Mouse (Mus musculus): ENCODE results near the gene Phf14. TPM values are rescaled to one million over a fixed set of nuclear protein-coding genes. Genes with fewer than 3 reads are reported as not detected.

The Phf14 gene
- polyA plus RNA-seq, 1 experiment: 3.9 TPM

- WGBS: 84% methylated on average over 6 of the region's 6 CpGs
- H3K36me3 ChIP-seq (ENCODE audit: control insufficient read depth, insufficient read depth, low read length): 0 out of 2 replicates have a peak, but pooled peaks cover 2% of the 10 kb centered on the region
- no peak overlapping the region for H3K27ac ChIP-seq (ENCODE audit: insufficient read depth, low read depth, low read length)
- H3K27me3 ChIP-seq (ENCODE audit: control insufficient read depth, insufficient read depth, low read length): no peaks in the 10 kb centered on the region
- no peak overlapping the region for H3K4me3 ChIP-seq (ENCODE audit: low read depth, low read length)
- H3K4me1 ChIP-seq (ENCODE audit: control insufficient read depth, insufficient read depth, insufficient read length, low read length): no peaks in the 10 kb centered on the region
- TF ChIP-seq POLR2A (IDR thresholded peaks at IDR 0.05; ENCODE audit: low read depth, low read length) (no peak), CTCF (IDR thresholded peaks at IDR 0.05; ENCODE audit: extremely low read depth, insufficient read length, insufficient replicate concordance, low read depth, low read length) (no peak)
Measured at GRCm38 (mm10) chr6:11927485-11927884, 19.9 kb downstream of the Phf14 start.

GRCm38 (mm10) chr6:11933403-11933802 lies 25.8 kb downstream of the Phf14 start:
- Histone ChIP-seq H3K36me3 (ENCODE audit: control insufficient read depth, insufficient read depth, low read length) (peaks cover 2% of the 10 kb centered on the region), H3K4me1 (ENCODE audit: control insufficient read depth, insufficient read depth, insufficient read length, low read length) (no peaks in the 10 kb centered on the region), H3K27ac (ENCODE audit: insufficient read depth, low read depth, low read length) (no peak overlapping the region), H3K4me3 (ENCODE audit: low read depth, low read length) (no peak overlapping the region), H3K27me3 (ENCODE audit: control insufficient read depth, insufficient read depth, low read length) (no peaks in the 10 kb centered on the region)
- TF ChIP-seq CTCF (IDR thresholded peaks at IDR 0.05; ENCODE audit: extremely low read depth, insufficient read length, insufficient replicate concordance, low read depth, low read length) (no peak), POLR2A (IDR thresholded peaks at IDR 0.05; ENCODE audit: low read depth, low read length) (no peak)
- WGBS: 91% methylated on average over 7 of the region's 7 CpGs

- Histone ChIP-seq H3K27me3 (ENCODE audit: control insufficient read depth, insufficient read depth, low read length) (no peaks in the 10 kb centered on the region), H3K27ac (ENCODE audit: insufficient read depth, low read depth, low read length) (no peak overlapping the region), H3K4me1 (ENCODE audit: control insufficient read depth, insufficient read depth, insufficient read length, low read length) (no peaks in the 10 kb centered on the region), H3K36me3 (ENCODE audit: control insufficient read depth, insufficient read depth, low read length) (peaks cover 15% of the 10 kb centered on the region; the same call in 1 of the 2 replicates), H3K4me3 (ENCODE audit: low read depth, low read length) (no peak overlapping the region)
- TF ChIP-seq CTCF (IDR thresholded peaks at IDR 0.05; ENCODE audit: extremely low read depth, insufficient read length, insufficient replicate concordance, low read depth, low read length): no peak
- TF ChIP-seq POLR2A (IDR thresholded peaks at IDR 0.05; ENCODE audit: low read depth, low read length): no peak
Measured at GRCm38 (mm10) chr6:11940895-11941294, 33.3 kb downstream of the Phf14 start.

GRCm38 (mm10) chr6:11942089-11942488 lies 34.5 kb downstream of the Phf14 start:
- no peaks in the 10 kb centered on the region for H3K27me3 ChIP-seq (ENCODE audit: control insufficient read depth, insufficient read depth, low read length)
- H3K4me3 ChIP-seq (ENCODE audit: low read depth, low read length): no peak overlapping the region
- no peaks in the 10 kb centered on the region for H3K4me1 ChIP-seq (ENCODE audit: control insufficient read depth, insufficient read depth, insufficient read length, low read length)
- no peak for TF ChIP-seq POLR2A (IDR thresholded peaks at IDR 0.05; ENCODE audit: low read depth, low read length)
- TF ChIP-seq CTCF (IDR thresholded peaks at IDR 0.05; ENCODE audit: extremely low read depth, insufficient read length, insufficient replicate concordance, low read depth, low read length): no peak
- 95% methylated on average over 4 of the region's 4 CpGs for WGBS
- H3K36me3 ChIP-seq (ENCODE audit: control insufficient read depth, insufficient read depth, low read length): peaks cover 16% of the 10 kb centered on the region; the same call in 1 of the 2 replicates
- H3K27ac ChIP-seq (ENCODE audit: insufficient read depth, low read depth, low read length): no peak overlapping the region

GRCm38 (mm10) chr6:11948100-11948499 lies 40.5 kb downstream of the Phf14 start:
- Histone ChIP-seq H3K36me3 (ENCODE audit: control insufficient read depth, insufficient read depth, low read length) (peaks cover 10% of the 10 kb centered on the region; the same call in 1 of the 2 replicates), H3K4me1 (ENCODE audit: control insufficient read depth, insufficient read depth, insufficient read length, low read length) (no peaks in the 10 kb centered on the region), H3K4me3 (ENCODE audit: low read depth, low read length) (no peak overlapping the region), H3K27me3 (ENCODE audit: control insufficient read depth, insufficient read depth, low read length) (no peaks in the 10 kb centered on the region), H3K27ac (ENCODE audit: insufficient read depth, low read depth, low read length) (no peak overlapping the region)
- 91% methylated on average over 1 of the region's 1 CpGs for WGBS
- no peak for TF ChIP-seq CTCF (IDR thresholded peaks at IDR 0.05; ENCODE audit: extremely low read depth, insufficient read length, insufficient replicate concordance, low read depth, low read length)

- no peak overlapping the region for H3K4me3 ChIP-seq (ENCODE audit: low read depth, low read length)
- H3K27ac ChIP-seq (ENCODE audit: insufficient read depth, low read depth, low read length): no peak overlapping the region
- peaks cover 10% of the 10 kb centered on the region for H3K36me3 ChIP-seq (ENCODE audit: control insufficient read depth, insufficient read depth, low read length)
- TF ChIP-seq POLR2A (IDR thresholded peaks at IDR 0.05; ENCODE audit: low read depth, low read length): no peak
- no peak for TF ChIP-seq CTCF (IDR thresholded peaks at IDR 0.05; ENCODE audit: extremely low read depth, insufficient read length, insufficient replicate concordance, low read depth, low read length)
- 92% methylated on average over 7 of the region's 7 CpGs for WGBS
- H3K4me1 ChIP-seq (ENCODE audit: control insufficient read depth, insufficient read depth, insufficient read length, low read length): no peaks in the 10 kb centered on the region
- no peaks in the 10 kb centered on the region for H3K27me3 ChIP-seq (ENCODE audit: control insufficient read depth, insufficient read depth, low read length)
Measured at GRCm38 (mm10) chr6:11960172-11960571, 52.6 kb downstream of the Phf14 start.

GRCm38 (mm10) chr6:11993782-11994181 lies 86.2 kb downstream of the Phf14 start:
- H3K27ac ChIP-seq (ENCODE audit: insufficient read depth, low read depth, low read length): no peak overlapping the region
- H3K4me1 ChIP-seq (ENCODE audit: control insufficient read depth, insufficient read depth, insufficient read length, low read length): no peaks in the 10 kb centered on the region
- TF ChIP-seq CTCF (IDR thresholded peaks at IDR 0.05; ENCODE audit: extremely low read depth, insufficient read length, insufficient replicate concordance, low read depth, low read length): no peak
- no peak for TF ChIP-seq POLR2A (IDR thresholded peaks at IDR 0.05; ENCODE audit: low read depth, low read length)
- 100% methylated on average over 1 of the region's 1 CpGs for WGBS
- no peak overlapping the region for H3K4me3 ChIP-seq (ENCODE audit: low read depth, low read length)
- no peaks in the 10 kb centered on the region for H3K27me3 ChIP-seq (ENCODE audit: control insufficient read depth, insufficient read depth, low read length)
- H3K36me3 ChIP-seq (ENCODE audit: control insufficient read depth, insufficient read depth, low read length): peaks cover 27% of the 10 kb centered on the region

GRCm38 (mm10) chr6:11998576-11998975 lies 91.0 kb downstream of the Phf14 start:
- Histone ChIP-seq H3K27ac (ENCODE audit: insufficient read depth, low read depth, low read length) (no peak overlapping the region), H3K4me3 (ENCODE audit: low read depth, low read length) (no peak overlapping the region), H3K36me3 (ENCODE audit: control insufficient read depth, insufficient read depth, low read length) (peaks cover 25% of the 10 kb centered on the region), H3K4me1 (ENCODE audit: control insufficient read depth, insufficient read depth, insufficient read length, low read length) (no peaks in the 10 kb centered on the region), H3K27me3 (ENCODE audit: control insufficient read depth, insufficient read depth, low read length) (no peaks in the 10 kb centered on the region)
- TF ChIP-seq POLR2A (IDR thresholded peaks at IDR 0.05; ENCODE audit: low read depth, low read length) (no peak), CTCF (IDR thresholded peaks at IDR 0.05; ENCODE audit: extremely low read depth, insufficient read length, insufficient replicate concordance, low read depth, low read length) (no peak)
- 71% methylated on average over 4 of the region's 4 CpGs for WGBS

All from small intestine, adult 2 months (tissue).